Mouse (Mus musculus): ENCODE measurements around the gene Pick1. TPM values are rescaled to one million over a fixed set of nuclear protein-coding genes. Genes with fewer than 3 reads are reported as not detected.
A peak's percentile ranks its signal among the peaks of the same experiment; 100 is the strongest.

Gene Pick1
- polyA plus RNA-seq, 1 experiment: 102 TPM

- no peak for DNase-seq (ENCODE audit: low read depth)
- TF ChIP-seq POLR2A (IDR thresholded peaks at IDR 0.05; ENCODE audit: borderline replicate concordance, extremely low read depth, insufficient read depth, insufficient read length, poor library complexity, severe bottlenecking) (no peak), CTCF (IDR thresholded peaks at IDR 0.05; ENCODE audit: borderline replicate concordance, extremely low read depth, insufficient read depth, insufficient read length) (no peak)
These were observed 25.7 kb downstream of the Pick1 start, which contains the start of gene Slc16a8 for GRCm38 (mm10) chr15:79254661-79255060. Gene Slc16a8, minus strand, starts transcription at chr15:79254761.

DNA sequence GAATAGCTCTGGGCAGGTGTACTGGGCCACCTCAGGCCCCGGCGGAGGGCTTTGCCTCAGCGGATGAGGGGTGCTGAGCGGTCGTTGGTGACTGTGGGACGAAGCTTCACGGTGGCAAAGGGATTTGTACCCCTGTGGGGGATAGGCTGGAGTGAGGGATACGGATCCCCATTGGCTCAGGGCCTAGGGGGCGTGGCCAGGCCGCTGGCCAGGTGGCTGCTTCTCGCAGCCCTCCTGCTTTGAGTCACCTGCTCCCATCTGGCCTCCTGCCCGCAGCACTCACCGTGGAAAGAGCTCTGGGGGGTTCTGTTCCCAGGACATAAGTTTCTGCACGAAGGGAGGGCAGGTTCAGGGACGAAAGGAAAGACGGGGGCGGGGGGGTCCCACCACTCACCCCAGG is 29.5 kb downstream of the Pick1 start:
- no peak for DNase-seq (ENCODE audit: low read depth)
- no peak for TF ChIP-seq CTCF (IDR thresholded peaks at IDR 0.05; ENCODE audit: borderline replicate concordance, extremely low read depth, insufficient read depth, insufficient read length)
- TF ChIP-seq POLR2A (IDR thresholded peaks at IDR 0.05; ENCODE audit: borderline replicate concordance, extremely low read depth, insufficient read depth, insufficient read length, poor library complexity, severe bottlenecking): no peak

- DNase-seq (ENCODE audit: low read depth): peak; percentile 35
- TF ChIP-seq CTCF (IDR thresholded peaks at IDR 0.05; ENCODE audit: borderline replicate concordance, extremely low read depth, insufficient read depth, insufficient read length) (no peak), POLR2A (IDR thresholded peaks at IDR 0.05; ENCODE audit: borderline replicate concordance, extremely low read depth, insufficient read depth, insufficient read length, poor library complexity, severe bottlenecking) (no peak)
These were observed 32.2 kb downstream of the Pick1 start for GRCm38 (mm10) chr15:79261095-79261725.

DNA sequence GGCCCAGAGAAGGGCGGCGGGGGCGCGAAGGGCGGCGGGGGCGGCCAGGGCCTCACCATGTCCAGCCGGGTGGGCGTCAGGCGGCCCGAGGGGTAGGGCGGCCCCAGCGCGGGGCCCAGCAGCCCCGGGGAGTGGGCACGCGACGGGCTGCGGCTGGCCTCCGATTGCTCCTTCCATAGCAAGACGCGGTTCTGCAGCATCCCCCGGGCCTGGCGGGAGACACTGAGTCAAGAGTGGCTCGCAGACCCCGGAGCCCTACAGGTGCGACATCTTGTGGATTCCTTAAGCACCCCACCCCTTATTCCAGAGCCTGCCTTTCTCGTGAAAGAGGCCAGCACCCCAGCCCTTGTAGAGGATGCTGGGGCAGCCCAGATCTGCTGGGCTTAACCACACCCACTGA is 32.8 kb downstream of the Pick1 start:
- peak; percentile 44 for DNase-seq (ENCODE audit: low read depth)
- TF ChIP-seq CTCF (IDR thresholded peaks at IDR 0.05; ENCODE audit: borderline replicate concordance, extremely low read depth, insufficient read depth, insufficient read length) (no peak), POLR2A (IDR thresholded peaks at IDR 0.05; ENCODE audit: borderline replicate concordance, extremely low read depth, insufficient read depth, insufficient read length, poor library complexity, severe bottlenecking) (no peak)

GRCm38 (mm10) chr15:79262375-79262774 is 33.4 kb downstream of the Pick1 start:
- TF ChIP-seq POLR2A (IDR thresholded peaks at IDR 0.05; ENCODE audit: borderline replicate concordance, extremely low read depth, insufficient read depth, insufficient read length, poor library complexity, severe bottlenecking) (no peak), CTCF (IDR thresholded peaks at IDR 0.05; ENCODE audit: borderline replicate concordance, extremely low read depth, insufficient read depth, insufficient read length) (peak; percentile 49; the same call in 1 of the 2 replicates)
- DNase-seq (ENCODE audit: low read depth): peak; percentile 50

DNA sequence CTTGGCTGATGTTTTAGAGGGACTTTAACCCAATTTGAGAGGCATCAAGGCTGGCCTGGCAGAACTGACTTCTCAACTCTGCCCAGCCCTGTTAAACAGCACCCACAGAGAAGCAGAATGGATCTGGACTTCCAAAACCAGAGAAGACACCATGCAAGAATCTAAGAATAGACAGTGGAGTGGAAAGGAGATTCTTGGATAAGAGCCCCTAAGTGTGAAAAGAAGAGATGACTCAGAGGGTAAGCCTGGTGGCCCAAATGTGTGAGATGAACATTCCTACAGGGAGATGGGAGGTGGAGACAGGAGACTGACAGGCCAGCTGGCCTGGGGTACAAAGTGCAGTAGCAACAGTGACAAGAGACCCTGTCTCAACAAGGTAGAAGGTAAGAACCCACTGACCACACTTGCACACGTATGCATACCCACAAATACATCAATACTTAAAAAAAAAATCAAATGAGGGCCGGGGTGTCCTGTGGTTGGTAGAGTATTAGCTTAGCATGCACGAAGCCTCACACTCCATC is 33.9 kb downstream of the Pick1 start:
- no peak for TF ChIP-seq CTCF (IDR thresholded peaks at IDR 0.05; ENCODE audit: borderline replicate concordance, extremely low read depth, insufficient read depth, insufficient read length)
- no peak for TF ChIP-seq POLR2A (IDR thresholded peaks at IDR 0.05; ENCODE audit: borderline replicate concordance, extremely low read depth, insufficient read depth, insufficient read length, poor library complexity, severe bottlenecking)
- no peak for DNase-seq (ENCODE audit: low read depth)

GRCm38 (mm10) chr15:79263726-79264125 is 34.8 kb downstream of the Pick1 start:
- TF ChIP-seq CTCF (IDR thresholded peaks at IDR 0.05; ENCODE audit: borderline replicate concordance, extremely low read depth, insufficient read depth, insufficient read length): no peak
- no peak for TF ChIP-seq POLR2A (IDR thresholded peaks at IDR 0.05; ENCODE audit: borderline replicate concordance, extremely low read depth, insufficient read depth, insufficient read length, poor library complexity, severe bottlenecking)
- no peak for DNase-seq (ENCODE audit: low read depth)

DNA sequence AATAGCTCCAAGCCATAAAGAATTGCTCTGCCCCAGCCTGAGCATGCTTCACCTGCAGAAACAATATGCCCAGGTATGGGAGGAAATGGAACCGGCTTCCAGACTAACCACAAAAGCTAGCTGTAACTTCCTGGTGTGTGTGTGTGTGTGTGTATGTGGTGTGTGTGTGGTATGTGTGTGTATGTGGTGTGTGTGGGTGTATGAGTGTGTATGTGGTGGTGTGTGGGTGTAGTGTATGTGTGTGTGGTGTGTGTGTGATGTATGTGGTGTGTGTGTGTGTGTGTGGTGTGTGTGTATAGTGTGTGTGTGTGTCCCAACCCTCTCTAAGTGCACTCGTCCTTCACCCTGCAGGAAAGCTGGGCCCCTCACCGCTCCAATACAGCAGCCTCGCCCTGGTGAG is 36.4 kb downstream of the Pick1 start:
- DNase-seq (ENCODE audit: low read depth): no peak
- no peak for TF ChIP-seq CTCF (IDR thresholded peaks at IDR 0.05; ENCODE audit: borderline replicate concordance, extremely low read depth, insufficient read depth, insufficient read length)
- no peak for TF ChIP-seq POLR2A (IDR thresholded peaks at IDR 0.05; ENCODE audit: borderline replicate concordance, extremely low read depth, insufficient read depth, insufficient read length, poor library complexity, severe bottlenecking)

- TF ChIP-seq POLR2A (IDR thresholded peaks at IDR 0.05; ENCODE audit: borderline replicate concordance, extremely low read depth, insufficient read depth, insufficient read length, poor library complexity, severe bottlenecking): no peak
- no peak for TF ChIP-seq CTCF (IDR thresholded peaks at IDR 0.05; ENCODE audit: borderline replicate concordance, extremely low read depth, insufficient read depth, insufficient read length)
- no peak for DNase-seq (ENCODE audit: low read depth)
These were observed 39.5 kb downstream of the Pick1 start for GRCm38 (mm10) chr15:79268521-79268920.

GRCm38 (mm10) chr15:79270317-79271123 is 41.5 kb downstream of the Pick1 start:
- no peak for TF ChIP-seq POLR2A (IDR thresholded peaks at IDR 0.05; ENCODE audit: borderline replicate concordance, extremely low read depth, insufficient read depth, insufficient read length, poor library complexity, severe bottlenecking)
- TF ChIP-seq CTCF (IDR thresholded peaks at IDR 0.05; ENCODE audit: borderline replicate concordance, extremely low read depth, insufficient read depth, insufficient read length): no peak
- DNase-seq (ENCODE audit: low read depth): peak; percentile 89

DNA sequence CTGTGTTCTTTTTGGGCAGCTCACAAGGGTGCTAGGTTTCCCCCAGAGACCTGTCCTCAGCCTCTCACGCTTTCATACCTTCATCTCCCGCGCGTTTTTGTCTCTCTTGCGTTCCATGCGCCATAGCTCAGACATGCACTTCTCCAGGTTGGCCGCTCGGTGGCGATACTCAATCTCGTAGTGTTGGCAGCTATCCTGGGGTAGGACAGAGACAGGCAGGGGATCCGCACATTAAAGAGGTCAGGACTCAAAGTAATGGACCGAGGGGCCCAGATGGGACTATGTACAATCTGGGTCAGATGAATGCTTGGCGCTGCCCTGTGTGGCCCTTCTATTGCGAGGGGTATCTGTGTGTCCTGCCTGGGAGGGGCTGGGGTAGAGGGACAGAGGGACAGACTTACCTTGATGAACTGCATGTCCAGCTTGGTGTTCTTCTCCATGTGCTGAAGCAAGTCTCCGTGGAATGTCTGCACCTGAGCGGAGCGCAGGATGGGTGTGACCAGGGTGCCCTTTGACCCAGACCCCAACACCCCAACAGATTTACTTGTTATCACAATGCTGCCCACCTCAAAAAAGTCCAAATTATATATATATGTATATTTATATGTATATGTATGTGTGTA is 42.3 kb downstream of the Pick1 start:
- DNase-seq (ENCODE audit: low read depth): peak; percentile 58

More for the DNA sequence above, 42.3 kb downstream of the Pick1 start:
- TF ChIP-seq POLR2A (IDR thresholded peaks at IDR 0.05; ENCODE audit: borderline replicate concordance, extremely low read depth, insufficient read depth, insufficient read length, poor library complexity, severe bottlenecking) (no peak), CTCF (IDR thresholded peaks at IDR 0.05; ENCODE audit: borderline replicate concordance, extremely low read depth, insufficient read depth, insufficient read length) (peak; percentile 74)

All from brain, embryonic 14.5 days (tissue).